Mouse (Mus musculus): ENCODE measurements at regions not wholly inside any gene's neighbourhood (a gene's known extent, or its start where the extent isn't known, plus 50 kb on each side); places are given as distances from the start of the nearest gene placed in this dataset.

DNA sequence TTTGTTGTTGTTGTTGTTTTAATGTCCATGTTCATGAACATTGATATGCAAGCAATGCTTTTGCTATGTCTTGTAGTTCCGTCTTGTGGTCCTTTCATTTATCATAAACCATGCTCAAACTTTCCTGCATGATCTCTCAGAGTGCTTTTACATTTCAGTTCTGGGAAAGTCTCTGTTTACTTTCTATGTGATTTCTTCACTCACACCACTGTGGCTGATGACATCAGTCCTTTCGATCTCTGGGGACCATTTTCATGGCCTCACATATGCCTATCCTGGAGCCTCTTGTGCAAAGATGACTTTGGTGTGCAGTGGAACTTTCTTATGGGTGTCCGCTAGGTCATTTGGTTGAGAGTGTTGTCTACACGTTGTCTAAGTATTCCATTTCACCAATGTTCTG, 105.1 kb downstream of the Bcl2l11 start:
- TF ChIP-seq CTCF (IDR thresholded peaks at IDR 0.05; ENCODE audit: low read depth) (no peak), EP300 (IDR thresholded peaks at IDR 0.05; ENCODE audit: low read depth) (no peak)
- no peaks in the 10 kb centered on the region for H3K36me3 ChIP-seq (replicated peaks; ENCODE audit: control insufficient read depth, insufficient read depth, low read length)
- H3K27ac ChIP-seq (ENCODE audit: low read depth) = no peak overlapping the region
- ATAC-seq (ENCODE audit: insufficient read depth, low read depth) (no peak), DNase-seq (ENCODE audit: low spot score) (no peak)
- H3K27me3 ChIP-seq (ENCODE audit: control insufficient read depth, insufficient read depth, low read length) = no peaks in the 10 kb centered on the region
- no peak overlapping the region for H3K4me3 ChIP-seq (ENCODE audit: low read depth, low read length)
- H3K9me3 ChIP-seq (replicated peaks; ENCODE audit: control insufficient read depth, low read length) = no peaks in the 10 kb centered on the region
- peaks cover 16% of the 10 kb centered on the region for H3K4me1 ChIP-seq (ENCODE audit: control insufficient read depth, insufficient read depth)
- no peak overlapping the region for H3K9ac ChIP-seq (replicated peaks; ENCODE audit: low read depth, low read length)
- H3K4me2 ChIP-seq (ENCODE audit: low read depth, low read length) = no peak overlapping the region
- 94% methylated on average over 4 of the region's 4 CpGs for WGBS

DNA sequence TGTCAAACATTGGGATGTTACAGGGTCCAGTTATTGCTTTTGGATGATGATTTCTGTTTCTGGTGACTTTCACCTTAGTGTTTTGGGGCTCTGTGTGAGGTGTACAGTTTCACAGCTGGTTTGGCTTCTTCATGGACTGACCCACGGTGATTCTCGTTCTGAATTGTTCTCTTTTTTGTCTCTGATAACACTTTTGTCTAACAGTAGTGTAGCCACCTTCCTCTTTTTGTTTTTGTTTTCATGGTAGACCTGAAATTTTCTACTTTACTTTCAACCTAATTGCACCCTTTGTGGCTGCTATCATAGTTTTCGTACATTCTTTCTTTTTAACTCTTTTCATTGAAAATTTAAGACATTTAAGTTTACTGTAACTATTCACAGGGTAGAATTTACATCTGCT, 105.5 kb downstream of the Bcl2l11 start:
- H3K4me1 ChIP-seq (ENCODE audit: control insufficient read depth, insufficient read depth) = peaks cover 16% of the 10 kb centered on the region
- no peak overlapping the region for H3K4me2 ChIP-seq (ENCODE audit: low read depth, low read length)
- no peak for TF ChIP-seq CTCF (IDR thresholded peaks at IDR 0.05; ENCODE audit: low read depth)
- TF ChIP-seq EP300 (IDR thresholded peaks at IDR 0.05; ENCODE audit: low read depth) = no peak
- H3K27ac ChIP-seq (ENCODE audit: low read depth) = no peak overlapping the region
- H3K4me3 ChIP-seq (ENCODE audit: low read depth, low read length) = no peak overlapping the region
- no peak for DNase-seq (ENCODE audit: low spot score)
- 79% methylated on average over 3 of the region's 3 CpGs for WGBS
- no peak for ATAC-seq (ENCODE audit: insufficient read depth, low read depth)
- no peak overlapping the region for H3K9ac ChIP-seq (replicated peaks; ENCODE audit: low read depth, low read length)
- H3K27me3 ChIP-seq (ENCODE audit: control insufficient read depth, insufficient read depth, low read length) = no peaks in the 10 kb centered on the region
- H3K36me3 ChIP-seq (replicated peaks; ENCODE audit: control insufficient read depth, insufficient read depth, low read length) = no peaks in the 10 kb centered on the region
- H3K9me3 ChIP-seq (replicated peaks; ENCODE audit: control insufficient read depth, low read length) = no peaks in the 10 kb centered on the region

DNA sequence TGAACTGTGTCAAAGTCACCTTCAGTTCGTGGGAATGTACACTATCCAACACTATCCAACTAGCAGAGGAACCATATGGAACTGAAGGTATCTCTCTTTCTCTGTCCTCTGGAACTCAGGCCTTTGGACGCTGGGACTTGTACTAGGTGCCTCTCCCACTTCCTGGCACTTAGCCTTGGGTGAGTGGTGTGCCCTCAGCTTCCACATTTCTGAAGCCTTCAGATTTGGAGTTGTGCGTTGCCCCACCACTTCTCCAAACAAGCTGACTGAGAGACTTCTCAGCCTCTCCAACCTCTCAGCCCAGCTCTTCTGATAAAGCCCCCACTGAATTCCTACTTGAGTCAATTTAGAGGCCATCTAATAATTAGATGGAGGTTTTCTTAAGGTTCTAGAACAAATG, 106.2 kb downstream of the Bcl2l11 start:
- TF ChIP-seq EP300 (IDR thresholded peaks at IDR 0.05; ENCODE audit: low read depth) (no peak), CTCF (IDR thresholded peaks at IDR 0.05; ENCODE audit: low read depth) (no peak)
- Histone ChIP-seq H3K9me3 (replicated peaks; ENCODE audit: control insufficient read depth, low read length) (no peaks in the 10 kb centered on the region), H3K36me3 (replicated peaks; ENCODE audit: control insufficient read depth, insufficient read depth, low read length) (no peaks in the 10 kb centered on the region), H3K27ac (ENCODE audit: low read depth) (no peak overlapping the region), H3K27me3 (ENCODE audit: control insufficient read depth, insufficient read depth, low read length) (no peaks in the 10 kb centered on the region), H3K9ac (replicated peaks; ENCODE audit: low read depth, low read length) (no peak overlapping the region), H3K4me2 (ENCODE audit: low read depth, low read length) (no peak overlapping the region), H3K4me1 (ENCODE audit: control insufficient read depth, insufficient read depth) (peaks cover 16% of the 10 kb centered on the region), H3K4me3 (ENCODE audit: low read depth, low read length) (no peak overlapping the region)
- DNase-seq (ENCODE audit: low spot score) (no peak), ATAC-seq (ENCODE audit: insufficient read depth, low read depth) (no peak)
- 47% methylated on average over 3 of the region's 3 CpGs for WGBS

DNA sequence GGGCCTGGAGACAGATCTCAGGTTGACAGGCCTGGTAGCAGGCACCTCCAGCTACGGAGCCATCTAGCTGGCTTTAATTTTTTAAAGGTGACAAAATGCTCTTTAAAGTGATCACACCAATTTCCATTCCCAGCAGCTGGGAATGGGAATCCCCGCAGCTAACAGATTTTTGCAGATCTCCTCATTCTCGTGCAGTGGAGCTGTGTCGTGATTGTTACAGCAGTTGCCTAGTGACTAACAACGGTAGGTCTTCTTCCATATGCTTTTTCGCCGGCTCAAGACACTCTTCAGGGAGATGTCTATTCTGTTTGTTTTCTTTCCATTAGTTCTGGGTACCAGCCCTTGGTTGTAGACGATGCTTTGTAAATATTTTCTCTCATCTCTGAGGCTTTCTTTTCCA, 109.3 kb downstream of the Bcl2l11 start:
- Histone ChIP-seq H3K27me3 (ENCODE audit: control insufficient read depth, insufficient read depth, low read length) (no peaks in the 10 kb centered on the region), H3K4me3 (ENCODE audit: low read depth, low read length) (no peak overlapping the region)
- ATAC-seq (ENCODE audit: insufficient read depth, low read depth) = no peak

DNA sequence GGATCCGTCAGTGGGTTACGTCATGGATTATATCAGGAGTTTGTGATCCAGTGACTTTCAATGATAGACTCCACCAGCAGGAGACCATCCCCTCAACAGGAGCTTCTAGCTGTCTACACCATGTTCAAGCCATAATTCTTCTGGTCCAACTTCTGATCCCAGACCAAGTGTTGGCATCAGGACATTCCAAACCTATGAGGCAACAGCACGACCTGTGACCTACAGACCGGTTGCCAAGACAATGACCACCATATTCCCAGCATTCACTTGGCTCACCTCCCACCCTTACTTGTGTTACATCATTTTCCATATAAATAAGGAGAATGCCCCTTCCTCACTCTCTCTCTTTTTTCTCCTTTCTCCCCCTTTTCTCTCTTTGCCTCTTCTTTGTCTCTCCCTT, 113.6 kb downstream of the Bcl2l11 start:
- TF ChIP-seq CTCF (IDR thresholded peaks at IDR 0.05; ENCODE audit: low read depth) (no peak), EP300 (IDR thresholded peaks at IDR 0.05; ENCODE audit: low read depth) (no peak)
- no peak for ATAC-seq (ENCODE audit: insufficient read depth, low read depth)
- H3K4me1 ChIP-seq (ENCODE audit: control insufficient read depth, insufficient read depth) = 0 out of 2 replicates have a peak, but pooled peaks cover 2% of the 10 kb centered on the region
- WGBS = 87% methylated on average over 4 of the region's 4 CpGs
- DNase-seq (ENCODE audit: low spot score) = no peak
- H3K9ac ChIP-seq (replicated peaks; ENCODE audit: low read depth, low read length) = no peak overlapping the region
- no peaks in the 10 kb centered on the region for H3K9me3 ChIP-seq (replicated peaks; ENCODE audit: control insufficient read depth, low read length)
- no peaks in the 10 kb centered on the region for H3K27me3 ChIP-seq (ENCODE audit: control insufficient read depth, insufficient read depth, low read length)
- H3K36me3 ChIP-seq (replicated peaks; ENCODE audit: control insufficient read depth, insufficient read depth, low read length) = no peaks in the 10 kb centered on the region
- no peak overlapping the region for H3K4me2 ChIP-seq (ENCODE audit: low read depth, low read length)
- no peak overlapping the region for H3K27ac ChIP-seq (ENCODE audit: low read depth)
- no peak overlapping the region for H3K4me3 ChIP-seq (ENCODE audit: low read depth, low read length)

More for the DNA sequence above, 109.3 kb downstream of the Bcl2l11 start:
- Histone ChIP-seq H3K9ac (replicated peaks; ENCODE audit: low read depth, low read length) (no peak overlapping the region), H3K36me3 (replicated peaks; ENCODE audit: control insufficient read depth, insufficient read depth, low read length) (no peaks in the 10 kb centered on the region), H3K4me1 (ENCODE audit: control insufficient read depth, insufficient read depth) (peaks cover 16% of the 10 kb centered on the region), H3K9me3 (replicated peaks; ENCODE audit: control insufficient read depth, low read length) (no peaks in the 10 kb centered on the region), H3K4me2 (ENCODE audit: low read depth, low read length) (no peak overlapping the region), H3K27ac (ENCODE audit: low read depth) (no peak overlapping the region)
- TF ChIP-seq EP300 (IDR thresholded peaks at IDR 0.05; ENCODE audit: low read depth) = no peak
- no peak for TF ChIP-seq CTCF (IDR thresholded peaks at IDR 0.05; ENCODE audit: low read depth)
- DNase-seq (ENCODE audit: low spot score) = no peak
- WGBS = 80% methylated on average over 8 of the region's 8 CpGs

DNA sequence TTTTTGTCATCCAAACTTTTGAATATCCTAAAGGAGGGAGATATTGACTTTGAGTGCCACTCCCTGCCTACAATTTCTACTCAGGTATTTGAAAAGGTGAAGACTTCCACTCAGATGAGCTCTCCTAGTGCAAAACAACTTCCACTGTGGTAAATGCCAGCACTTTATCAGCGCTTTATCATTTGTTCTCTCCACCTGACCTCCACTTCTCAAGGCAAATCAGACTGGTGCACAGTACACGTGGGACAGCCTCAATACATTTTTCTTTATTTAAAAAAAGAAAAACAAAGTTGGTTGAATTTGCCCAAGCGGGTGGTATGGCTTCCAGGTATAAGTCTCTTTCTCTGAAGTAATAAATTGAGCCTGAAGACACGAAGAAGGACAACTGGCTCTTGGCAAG, 114.2 kb downstream of the Bcl2l11 start:
- no peak overlapping the region for H3K9ac ChIP-seq (replicated peaks; ENCODE audit: low read depth, low read length)
- H3K9me3 ChIP-seq (replicated peaks; ENCODE audit: control insufficient read depth, low read length) = no peaks in the 10 kb centered on the region
- ATAC-seq (ENCODE audit: insufficient read depth, low read depth) = no peak
- WGBS = 72% methylated on average over 4 of the region's 4 CpGs
- no peak overlapping the region for H3K4me3 ChIP-seq (ENCODE audit: low read depth, low read length)
- no peaks in the 10 kb centered on the region for H3K4me1 ChIP-seq (ENCODE audit: control insufficient read depth, insufficient read depth)
- TF ChIP-seq EP300 (IDR thresholded peaks at IDR 0.05; ENCODE audit: low read depth) = no peak
- TF ChIP-seq CTCF (IDR thresholded peaks at IDR 0.05; ENCODE audit: low read depth) = no peak
- no peaks in the 10 kb centered on the region for H3K36me3 ChIP-seq (replicated peaks; ENCODE audit: control insufficient read depth, insufficient read depth, low read length)
- no peak overlapping the region for H3K4me2 ChIP-seq (ENCODE audit: low read depth, low read length)
- no peak for DNase-seq (ENCODE audit: low spot score)
- no peaks in the 10 kb centered on the region for H3K27me3 ChIP-seq (ENCODE audit: control insufficient read depth, insufficient read depth, low read length)
- no peak overlapping the region for H3K27ac ChIP-seq (ENCODE audit: low read depth)
